Mouse (Mus musculus): ENCODE measurements around the gene Nsun4. TPM values are rescaled to one million over a fixed set of nuclear protein-coding genes. Genes with fewer than 3 reads are reported as not detected.

Gene Nsun4
- polyA plus RNA-seq, 1 experiment from 2014 or later: 19.5 TPM

DNA sequence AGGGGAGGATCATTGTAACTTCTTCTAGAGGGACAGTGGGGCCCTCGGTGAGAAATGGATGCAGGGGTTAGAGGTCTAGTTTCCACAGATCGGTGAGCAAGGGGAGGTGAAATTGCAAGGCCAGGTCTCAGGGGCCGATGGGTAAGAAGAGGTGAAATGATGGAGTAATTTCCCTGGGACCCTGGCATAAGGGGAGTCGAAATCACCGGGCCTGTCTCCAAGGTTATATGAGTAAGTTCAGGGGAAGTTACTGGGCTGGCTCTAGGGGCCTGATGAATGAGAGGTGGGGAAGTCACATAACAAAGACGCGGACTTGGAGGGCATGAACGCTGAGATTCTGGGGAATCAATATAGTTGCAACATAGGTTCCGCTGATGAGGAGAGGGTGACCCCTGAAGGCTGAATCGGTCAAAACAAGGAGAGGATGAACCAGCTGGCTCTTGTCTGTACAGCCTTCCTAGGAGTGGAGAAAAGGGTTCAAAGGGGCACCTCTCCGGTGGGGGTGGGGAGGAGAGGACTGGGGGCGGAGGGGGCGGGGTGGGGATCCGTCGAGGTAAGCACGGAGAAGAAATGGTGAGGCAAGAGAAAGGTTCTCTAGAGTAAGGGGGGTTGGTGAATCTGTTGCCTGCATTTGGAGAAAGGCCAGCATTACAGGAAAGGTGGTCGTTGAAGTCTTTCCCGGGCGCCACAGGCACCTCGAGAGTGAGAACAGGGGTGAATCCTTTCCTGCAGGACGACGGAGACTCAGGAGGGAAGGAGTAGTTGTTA is 966 bp downstream of the Nsun4 start:
- WGBS: 10% methylated on average over 22 of the region's 22 CpGs
- ATAC-seq (replicated peaks; ENCODE audit: low FRiP score): peak; percentile 42
- peak overlapping the region; percentile 44 for H3K4me3 ChIP-seq (ENCODE audit: low read depth, low read length)
- peak overlapping the region; percentile 89 for H3K4me2 ChIP-seq
- no peaks in the 10 kb centered on the region for H3K27me3 ChIP-seq (replicated peaks; ENCODE audit: control insufficient read depth, insufficient read depth, low read length)
- no peaks in the 10 kb centered on the region for H3K9me3 ChIP-seq (ENCODE audit: control insufficient read depth, low read length)
- H3K27ac ChIP-seq (ENCODE audit: low read depth, low read length): peak overlapping the region; percentile 74
- H3K9ac ChIP-seq (ENCODE audit: low read depth, low read length): peak overlapping the region; percentile 65
- no peaks in the 10 kb centered on the region for H3K36me3 ChIP-seq (ENCODE audit: control insufficient read depth, insufficient read depth, low read length)
- peak; percentile 45 for DNase-seq (ENCODE audit: low spot score)
- H3K4me1 ChIP-seq (replicated peaks; ENCODE audit: control insufficient read depth, insufficient read depth, low read length): peaks cover 9% of the 10 kb centered on the region

DNA sequence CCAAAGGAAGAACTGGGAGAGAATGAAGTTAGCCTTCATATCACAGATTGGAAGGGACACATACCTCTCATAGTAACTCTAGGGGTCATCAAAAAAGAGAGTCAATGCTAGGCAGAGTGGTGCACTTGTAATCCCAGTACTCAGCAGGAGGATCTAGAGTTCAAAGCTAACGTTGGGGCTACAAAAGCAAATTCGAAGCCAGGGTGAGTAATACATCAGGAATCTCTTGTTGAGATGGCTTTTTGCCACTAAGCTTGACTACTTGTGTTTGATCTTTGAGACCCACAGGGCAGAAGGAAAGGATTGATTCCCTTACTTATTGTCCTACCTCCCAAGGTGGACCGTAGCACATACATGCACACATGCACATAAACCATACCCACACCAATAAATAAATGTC is 4.5 kb downstream of the Nsun4 start:
- Histone ChIP-seq H3K27me3 (replicated peaks; ENCODE audit: control insufficient read depth, insufficient read depth, low read length) (no peaks in the 10 kb centered on the region), H3K9me3 (ENCODE audit: control insufficient read depth, low read length) (no peaks in the 10 kb centered on the region), H3K4me3 (ENCODE audit: low read depth, low read length) (no peak overlapping the region), H3K4me2 (no peak overlapping the region), H3K36me3 (ENCODE audit: control insufficient read depth, insufficient read depth, low read length) (0 out of 2 replicates have a peak, but pooled peaks cover under 1% of the 10 kb centered on the region), H3K9ac (ENCODE audit: low read depth, low read length) (no peak overlapping the region), H3K27ac (ENCODE audit: low read depth, low read length) (no peak overlapping the region), H3K4me1 (replicated peaks; ENCODE audit: control insufficient read depth, insufficient read depth, low read length) (peaks cover 5% of the 10 kb centered on the region)
- 84% methylated on average over 3 of the region's 3 CpGs for WGBS
- DNase-seq (ENCODE audit: low spot score): no peak
- no peak for ATAC-seq (replicated peaks; ENCODE audit: low FRiP score)

DNA sequence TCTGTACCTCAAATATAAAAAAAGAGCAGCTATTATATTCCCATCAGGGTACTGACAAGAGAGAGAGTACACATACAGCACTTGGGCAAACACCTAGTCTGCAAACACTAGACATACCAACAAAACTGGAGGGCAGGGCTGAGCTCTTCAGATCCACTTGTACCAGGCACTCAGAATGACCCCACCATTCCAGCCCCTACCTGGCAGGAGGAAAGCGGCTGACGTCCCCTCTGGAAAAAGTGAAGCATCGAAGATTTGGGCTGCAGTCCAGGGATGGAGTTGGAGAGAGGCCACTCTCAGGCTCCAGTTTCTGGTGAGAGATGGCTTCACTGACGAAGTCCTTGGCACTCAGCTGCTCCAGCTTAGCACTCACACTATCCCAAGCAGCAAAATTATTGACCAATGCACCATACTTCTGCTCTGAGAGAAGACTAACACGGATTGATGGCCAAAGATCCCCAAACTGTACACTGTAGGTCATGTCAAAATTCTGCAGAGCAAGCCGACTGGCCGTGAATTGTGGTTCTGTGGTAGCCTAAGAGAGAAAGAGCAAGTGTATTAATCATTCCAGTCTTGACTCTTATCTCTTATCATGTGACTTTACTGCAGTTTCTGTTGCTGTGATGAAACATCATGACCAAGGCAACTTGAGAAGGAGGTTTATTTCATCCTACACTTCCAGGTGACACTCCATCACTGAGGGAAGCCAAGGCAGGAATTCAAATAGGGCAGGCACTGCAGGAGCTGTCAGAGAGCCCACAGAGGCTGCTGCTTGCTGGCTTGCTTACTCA is 5.4 kb downstream of the Nsun4 start:
- H3K27ac ChIP-seq (ENCODE audit: low read depth, low read length): no peak overlapping the region
- H3K4me2 ChIP-seq: no peak overlapping the region
- H3K4me3 ChIP-seq (ENCODE audit: low read depth, low read length): no peak overlapping the region
- no peaks in the 10 kb centered on the region for H3K27me3 ChIP-seq (replicated peaks; ENCODE audit: control insufficient read depth, insufficient read depth, low read length)
- peaks cover 3% of the 10 kb centered on the region; the same call in 1 of the 2 replicates for H3K4me1 ChIP-seq (replicated peaks; ENCODE audit: control insufficient read depth, insufficient read depth, low read length)
- H3K36me3 ChIP-seq (ENCODE audit: control insufficient read depth, insufficient read depth, low read length): 0 out of 2 replicates have a peak, but pooled peaks cover 2% of the 10 kb centered on the region
- H3K9ac ChIP-seq (ENCODE audit: low read depth, low read length): no peak overlapping the region
- no peaks in the 10 kb centered on the region for H3K9me3 ChIP-seq (ENCODE audit: control insufficient read depth, low read length)
- DNase-seq (ENCODE audit: low spot score): no peak
- 74% methylated on average over 7 of the region's 7 CpGs for WGBS
- no peak for ATAC-seq (replicated peaks; ENCODE audit: low FRiP score)

DNA sequence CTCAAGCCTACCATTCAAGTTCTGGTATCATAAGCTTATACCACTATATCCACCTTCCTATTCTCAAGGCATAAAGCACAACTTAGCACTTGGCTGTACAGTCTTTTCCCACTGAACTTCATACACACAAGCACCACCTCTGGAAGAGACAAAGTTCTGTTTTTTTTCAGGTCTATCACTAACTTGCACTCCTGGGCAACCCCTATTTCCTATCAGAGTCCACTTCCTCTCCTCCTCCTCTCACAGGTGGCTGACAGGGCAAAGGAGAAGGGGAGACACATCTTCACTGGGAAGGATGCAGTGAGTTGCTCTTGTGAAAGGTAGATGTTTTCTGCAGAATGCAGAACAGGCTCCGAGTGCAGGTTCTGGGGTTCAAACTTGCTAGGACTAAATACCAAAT is 6.0 kb downstream of the Nsun4 start:
- ATAC-seq (replicated peaks; ENCODE audit: low FRiP score) (no peak), DNase-seq (ENCODE audit: low spot score) (no peak)
- Histone ChIP-seq H3K27ac (ENCODE audit: low read depth, low read length) (no peak overlapping the region), H3K9me3 (ENCODE audit: control insufficient read depth, low read length) (no peaks in the 10 kb centered on the region), H3K4me1 (replicated peaks; ENCODE audit: control insufficient read depth, insufficient read depth, low read length) (peaks cover 3% of the 10 kb centered on the region; the same call in 1 of the 2 replicates), H3K9ac (ENCODE audit: low read depth, low read length) (no peak overlapping the region), H3K4me3 (ENCODE audit: low read depth, low read length) (no peak overlapping the region), H3K36me3 (ENCODE audit: control insufficient read depth, insufficient read depth, low read length) (0 out of 2 replicates have a peak, but pooled peaks cover 2% of the 10 kb centered on the region), H3K27me3 (replicated peaks; ENCODE audit: control insufficient read depth, insufficient read depth, low read length) (no peaks in the 10 kb centered on the region), H3K4me2 (no peak overlapping the region)
- WGBS: 86% methylated on average over 1 of the region's 1 CpGs

DNA sequence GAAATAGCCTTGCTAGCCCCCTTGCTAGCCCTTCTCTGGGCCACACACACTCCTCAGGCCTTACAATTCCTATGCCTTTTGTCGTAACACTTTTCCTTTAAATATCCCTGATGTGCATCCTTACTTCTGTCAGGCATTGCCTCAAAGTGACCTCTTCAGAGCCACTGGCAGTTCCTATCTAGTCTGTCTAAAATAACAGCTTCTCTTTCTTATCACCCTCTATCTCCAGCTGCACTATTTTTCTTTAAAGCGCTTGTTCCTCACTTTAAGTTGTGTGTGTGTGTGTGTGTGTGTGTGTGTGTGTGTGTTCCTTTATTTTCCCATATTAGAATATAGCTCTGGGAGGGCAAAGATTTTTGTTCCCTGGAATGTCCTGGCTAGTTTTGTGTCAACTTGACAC is 7.1 kb downstream of the Nsun4 start:
- ATAC-seq (replicated peaks; ENCODE audit: low FRiP score): no peak
- 89% methylated on average over 2 of the region's 2 CpGs for WGBS
- H3K36me3 ChIP-seq (ENCODE audit: control insufficient read depth, insufficient read depth, low read length): 0 out of 2 replicates have a peak, but pooled peaks cover 2% of the 10 kb centered on the region

DNA sequence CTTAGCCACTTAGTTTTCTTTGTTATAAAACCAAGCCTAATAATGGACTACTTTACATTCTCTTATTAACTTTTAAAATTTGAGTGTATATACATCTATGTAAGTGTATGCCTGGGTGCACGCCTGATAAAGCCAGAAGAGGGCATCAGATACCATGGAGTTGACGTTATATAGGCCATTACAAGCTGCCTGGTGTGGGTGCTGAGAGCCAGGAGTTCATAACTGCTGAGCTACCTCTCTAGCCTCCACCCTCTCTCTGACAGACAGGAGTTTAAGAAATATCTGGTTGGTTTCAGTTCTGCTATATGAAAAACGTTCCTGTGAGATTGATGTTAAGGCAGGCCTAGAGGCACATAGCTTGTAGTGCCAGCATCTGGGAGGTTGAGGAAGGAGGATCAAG is 11.5 kb downstream of the Nsun4 start:
- WGBS: 67% methylated on average over 3 of the region's 3 CpGs
- Histone ChIP-seq H3K27me3 (replicated peaks; ENCODE audit: control insufficient read depth, insufficient read depth, low read length) (no peaks in the 10 kb centered on the region), H3K4me3 (ENCODE audit: low read depth, low read length) (no peak overlapping the region), H3K4me2 (no peak overlapping the region), H3K36me3 (ENCODE audit: control insufficient read depth, insufficient read depth, low read length) (0 out of 2 replicates have a peak, but pooled peaks cover 2% of the 10 kb centered on the region), H3K27ac (ENCODE audit: low read depth, low read length) (no peak overlapping the region), H3K9me3 (ENCODE audit: control insufficient read depth, low read length) (no peaks in the 10 kb centered on the region), H3K4me1 (replicated peaks; ENCODE audit: control insufficient read depth, insufficient read depth, low read length) (no peaks in the 10 kb centered on the region), H3K9ac (ENCODE audit: low read depth, low read length) (no peak overlapping the region)
- DNase-seq (ENCODE audit: low spot score): no peak
- ATAC-seq (replicated peaks; ENCODE audit: low FRiP score): no peak

More for the DNA sequence above, 7.1 kb downstream of the Nsun4 start:
- DNase-seq (ENCODE audit: low spot score): no peak
- H3K9ac ChIP-seq (ENCODE audit: low read depth, low read length): no peak overlapping the region
- no peaks in the 10 kb centered on the region for H3K9me3 ChIP-seq (ENCODE audit: control insufficient read depth, low read length)
- no peak overlapping the region for H3K4me3 ChIP-seq (ENCODE audit: low read depth, low read length)
- no peak overlapping the region for H3K27ac ChIP-seq (ENCODE audit: low read depth, low read length)
- no peaks in the 10 kb centered on the region for H3K4me1 ChIP-seq (replicated peaks; ENCODE audit: control insufficient read depth, insufficient read depth, low read length)
- no peaks in the 10 kb centered on the region for H3K27me3 ChIP-seq (replicated peaks; ENCODE audit: control insufficient read depth, insufficient read depth, low read length)
- no peak overlapping the region for H3K4me2 ChIP-seq

DNA sequence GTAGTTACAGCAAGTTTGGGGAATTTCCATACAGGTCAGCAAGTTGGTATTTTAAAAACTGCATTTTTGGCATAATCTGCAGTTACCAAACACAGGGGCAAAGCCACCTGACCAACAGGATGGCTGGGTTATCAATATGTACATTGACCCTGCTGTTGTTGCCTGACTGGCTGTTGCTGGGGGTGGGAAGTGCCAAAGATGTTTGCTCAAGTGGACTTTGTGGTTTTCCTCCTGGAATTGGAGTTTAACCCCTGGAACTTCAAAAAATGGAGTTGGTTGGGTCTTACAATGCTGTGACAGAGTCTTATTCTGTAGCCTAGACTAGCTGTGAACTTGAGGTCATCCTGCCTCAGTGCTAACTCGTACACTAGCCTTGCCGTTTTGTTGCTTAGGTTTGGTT is 13.2 kb downstream of the Nsun4 start:
- Histone ChIP-seq H3K9ac (ENCODE audit: low read depth, low read length) (no peak overlapping the region), H3K4me1 (replicated peaks; ENCODE audit: control insufficient read depth, insufficient read depth, low read length) (no peaks in the 10 kb centered on the region), H3K27me3 (replicated peaks; ENCODE audit: control insufficient read depth, insufficient read depth, low read length) (no peaks in the 10 kb centered on the region), H3K36me3 (ENCODE audit: control insufficient read depth, insufficient read depth, low read length) (0 out of 2 replicates have a peak, but pooled peaks cover 2% of the 10 kb centered on the region), H3K9me3 (ENCODE audit: control insufficient read depth, low read length) (no peaks in the 10 kb centered on the region), H3K27ac (ENCODE audit: low read depth, low read length) (no peak overlapping the region), H3K4me3 (ENCODE audit: low read depth, low read length) (no peak overlapping the region), H3K4me2 (no peak overlapping the region)
- 85% methylated on average over 2 of the region's 2 CpGs for WGBS
- DNase-seq (ENCODE audit: low spot score) (no peak), ATAC-seq (replicated peaks; ENCODE audit: low FRiP score) (no peak)

GRCm38 (mm10) chr4:116033374-116033773 is 20.3 kb downstream of the Nsun4 start:
- H3K4me2 ChIP-seq: no peak overlapping the region
- H3K9ac ChIP-seq (ENCODE audit: low read depth, low read length): no peak overlapping the region
- H3K36me3 ChIP-seq (ENCODE audit: control insufficient read depth, insufficient read depth, low read length): peaks cover 3% of the 10 kb centered on the region; the same call in 1 of the 2 replicates
- H3K27me3 ChIP-seq (replicated peaks; ENCODE audit: control insufficient read depth, insufficient read depth, low read length): no peaks in the 10 kb centered on the region
- no peak for DNase-seq (ENCODE audit: low spot score)
- H3K27ac ChIP-seq (ENCODE audit: low read depth, low read length): no peak overlapping the region
- 82% methylated on average over 5 of the region's 5 CpGs for WGBS
- no peak overlapping the region for H3K4me3 ChIP-seq (ENCODE audit: low read depth, low read length)
- no peaks in the 10 kb centered on the region for H3K4me1 ChIP-seq (replicated peaks; ENCODE audit: control insufficient read depth, insufficient read depth, low read length)
- no peaks in the 10 kb centered on the region for H3K9me3 ChIP-seq (ENCODE audit: control insufficient read depth, low read length)
- no peak for ATAC-seq (replicated peaks; ENCODE audit: low FRiP score)
